Mouse (Mus musculus): ENCODE data around the gene 5730455P16Rik.

DNA sequence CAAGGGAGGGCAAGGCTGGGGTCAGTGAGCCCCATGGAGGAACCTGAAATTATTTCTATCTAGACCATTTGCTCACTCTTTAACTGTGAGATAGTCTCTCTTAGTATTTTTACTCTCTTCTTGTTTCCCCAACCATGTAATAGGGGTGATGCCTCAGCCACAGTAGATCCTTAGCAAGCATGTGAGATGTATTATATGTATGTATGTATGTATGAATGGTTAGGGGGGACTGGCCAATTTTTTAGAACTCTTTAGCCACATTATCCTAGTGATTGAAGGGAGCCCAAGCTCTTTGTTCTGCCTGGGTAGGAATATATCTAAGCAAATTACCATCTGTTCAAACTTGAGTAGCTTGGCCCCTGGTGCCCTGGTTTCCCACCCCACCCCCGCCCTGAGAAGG, 64.4 kb downstream of the 5730455P16Rik start:
- TF ChIP-seq TAL1 (IDR thresholded peaks at IDR 0.05; ENCODE audit: low read length) (no peak), GATA1 (IDR thresholded peaks at IDR 0.05; ENCODE audit: low read length) (no peak)
